Mouse (Mus musculus) stomach, embryonic 14.5 days (tissue): ENCODE results near the gene Boll. TPM values are rescaled to one million over a fixed set of nuclear protein-coding genes. Genes with fewer than 3 reads are reported as not detected.

Experiments
- ATAC-seq: fragments of 200-750 bp; cut with Nextera tagmentation; 2 replicates; pipeline ENCODE4 v1.8.0; 2017; ENCODE audit warnings: low read depth, moderate TSS enrichment; ENCODE audit not compliant: insufficient number of reproducible peaks, insufficient read depth, low FRiP score
- H3K27ac ChIP-seq: fragments of 300-500 bp; sonication (generic); 2 replicates; pipeline ENCODE4 v1.5.1; 2014; ENCODE audit warnings: mild to moderate bottlenecking, low read length, moderate library complexity, mixed read lengths
- H3K27me3 ChIP-seq: fragments of 300-500 bp; sonication (generic); 2 replicates; pipeline ENCODE4 v1.6.1; 2014; ENCODE audit warnings: low read length, control low read depth, mixed read lengths; ENCODE audit not compliant: control insufficient read depth, insufficient read depth
- H3K36me3 ChIP-seq: fragments of 300-500 bp; sonication (generic); 2 replicates; pipeline ENCODE4 v1.6.1; 2014; ENCODE audit warnings: mild to moderate bottlenecking, control low read depth, low read length, moderate library complexity, mixed read lengths; ENCODE audit not compliant: control insufficient read depth, insufficient read depth
- H3K4me1 ChIP-seq: fragments of 300-500 bp; sonication (generic); 2 replicates; pipeline ENCODE4 v1.6.1; 2014; ENCODE audit warnings: low read length, control low read depth, mixed read lengths; ENCODE audit not compliant: control insufficient read depth, insufficient read depth
- H3K4me2 ChIP-seq: fragments of 300-500 bp; sonication (generic); replicated peaks from 2 replicates; pipeline ENCODE4 v1.6.1; 2014; ENCODE audit warnings: low read depth, low read length, control low read depth
- H3K4me3 ChIP-seq: fragments of 300-500 bp; sonication (generic); 2 replicates; pipeline ENCODE4 v1.5.1; 2014; ENCODE audit warnings: low read depth, low read length, control low read depth
- H3K9ac ChIP-seq: fragments of 300-500 bp; sonication (generic); replicated peaks from 2 replicates; pipeline ENCODE4 v1.6.1; 2014; ENCODE audit warnings: low read depth, mild to moderate bottlenecking, control low read depth, low read length, moderate library complexity, mixed read lengths
- H3K9me3 ChIP-seq: fragments of 300-500 bp; sonication (generic); 2 replicates; pipeline ENCODE4 v1.6.1; 2016; ENCODE audit warnings: low read depth, low read length, control low read depth; ENCODE audit not compliant: control insufficient read depth
- WGBS: fragments of 180-500 bp; shearing (Covaris S2); extraction: QIAGEN DNeasy Blood & Tissue Kit; methylation state at CpG from one replicate; pipeline ENCODE4 v1.1.7; 2014; 5-methylcytosine and 5-hydroxymethylcytosine counted together
- polyA plus RNA-seq: library from polyadenylated mRNA; unstranded; fragments of >200 nt; fragmentation: Nextera tagmentation; extraction: Ambion mirVana; gene quantifications from 2 replicates; pipeline ENCODE4 v1.2.1, GENCODE M21; 2014

The Boll gene
- polyA plus RNA-seq, 1 experiment from 2014 or later = 0.38 TPM

GRCm38 (mm10) chr1:55221352-55221751 is 141.9 kb downstream of the Boll start:
- 68% methylated on average over 4 of the region's 4 CpGs for WGBS
- no peak overlapping the region for H3K27ac ChIP-seq

GRCm38 (mm10) chr1:55217191-55217590 is 146.1 kb downstream of the Boll start:
- Histone ChIP-seq H3K4me1 (0 out of 2 replicates have a peak, but pooled peaks cover 3% of the 10 kb centered on the region), H3K4me2 (no peak overlapping the region), H3K4me3 (no peak overlapping the region), H3K27me3 (no peaks in the 10 kb centered on the region), H3K9me3 (no peaks in the 10 kb centered on the region), H3K27ac (no peak overlapping the region), H3K36me3 (no peaks in the 10 kb centered on the region), H3K9ac (no peak overlapping the region)
- ATAC-seq = no peak
- 43% methylated on average over 2 of the region's 2 CpGs for WGBS

More at GRCm38 (mm10) chr1:55221352-55221751, 141.9 kb downstream of the Boll start:
- no peak for ATAC-seq
- Histone ChIP-seq H3K27me3 (no peaks in the 10 kb centered on the region), H3K4me1 (peaks cover 11% of the 10 kb centered on the region; the same call in 1 of the 2 replicates), H3K36me3 (no peaks in the 10 kb centered on the region), H3K9ac (no peak overlapping the region), H3K4me3 (no peak overlapping the region), H3K4me2 (no peak overlapping the region), H3K9me3 (no peaks in the 10 kb centered on the region)

DNA sequence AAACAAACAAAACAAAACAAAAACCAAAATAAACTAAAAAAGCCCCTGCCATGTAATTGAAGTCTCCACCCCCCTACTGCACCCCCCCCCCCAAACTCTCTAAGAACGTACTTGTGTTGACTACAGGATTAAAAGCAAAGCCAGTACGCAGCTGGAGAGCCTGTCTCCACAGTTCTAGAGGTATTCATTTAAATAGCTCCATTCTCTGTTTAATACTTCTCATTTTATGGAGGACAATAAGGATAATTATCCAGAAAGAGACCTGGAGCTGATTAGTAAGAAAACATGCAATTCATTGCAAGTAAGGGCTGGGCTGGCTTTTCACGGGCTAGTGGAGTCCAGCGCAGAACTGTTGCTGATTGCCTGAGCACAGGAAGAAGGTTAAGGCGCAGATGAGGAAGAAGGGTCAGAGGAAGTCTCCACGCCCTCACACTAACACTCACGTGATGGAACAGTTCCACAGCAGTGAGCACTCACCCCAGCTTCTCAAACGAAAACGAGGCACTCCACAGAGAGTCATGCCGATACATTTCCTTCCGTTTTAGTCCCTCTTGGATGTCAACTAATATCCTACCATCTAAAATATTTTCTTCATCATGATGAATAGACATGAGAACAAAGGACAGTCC is 148.0 kb downstream of the Boll start:
- H3K4me1 ChIP-seq = 0 out of 2 replicates have a peak, but pooled peaks cover 3% of the 10 kb centered on the region
- 69% methylated on average over 11 of the region's 11 CpGs for WGBS
- H3K27ac ChIP-seq = no peak overlapping the region
- no peak overlapping the region for H3K9ac ChIP-seq
- no peak overlapping the region for H3K4me3 ChIP-seq
- H3K27me3 ChIP-seq = no peaks in the 10 kb centered on the region
- no peaks in the 10 kb centered on the region for H3K9me3 ChIP-seq
- no peak overlapping the region for H3K4me2 ChIP-seq
- no peaks in the 10 kb centered on the region for H3K36me3 ChIP-seq
- no peak for ATAC-seq

GRCm38 (mm10) chr1:55213936-55214335 is 149.3 kb downstream of the Boll start:
- no peaks in the 10 kb centered on the region for H3K9me3 ChIP-seq
- 0 out of 2 replicates have a peak, but pooled peaks cover 4% of the 10 kb centered on the region for H3K4me1 ChIP-seq
- no peak overlapping the region for H3K27ac ChIP-seq
- no peaks in the 10 kb centered on the region for H3K36me3 ChIP-seq
- no peak overlapping the region for H3K4me3 ChIP-seq
- WGBS = 82% methylated on average over 6 of the region's 6 CpGs
- no peaks in the 10 kb centered on the region for H3K27me3 ChIP-seq
- H3K9ac ChIP-seq = no peak overlapping the region
- H3K4me2 ChIP-seq = no peak overlapping the region
- ATAC-seq = no peak

DNA sequence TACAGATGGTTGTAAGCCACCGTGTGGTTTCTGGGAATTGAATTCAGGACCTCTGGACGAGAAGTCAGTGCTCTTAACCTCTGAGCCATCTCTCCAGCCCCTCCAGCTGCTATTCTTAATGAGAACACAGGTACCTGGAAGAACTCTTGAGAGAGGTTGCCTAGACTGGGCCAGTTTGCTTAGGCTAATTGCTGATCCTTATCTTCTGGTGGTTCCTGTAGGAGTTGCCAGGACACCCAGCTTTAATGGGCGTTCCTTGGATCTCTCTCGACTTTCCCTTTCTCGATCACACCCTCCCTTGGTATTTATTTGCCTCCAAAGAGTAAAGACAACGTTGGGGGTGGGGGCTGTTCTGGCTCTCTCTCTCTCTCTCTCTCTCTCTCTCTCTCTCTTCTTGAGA is 149.8 kb downstream of the Boll start:
- Histone ChIP-seq H3K4me3 (no peak overlapping the region), H3K36me3 (no peaks in the 10 kb centered on the region), H3K27me3 (no peaks in the 10 kb centered on the region), H3K4me2 (no peak overlapping the region), H3K9ac (no peak overlapping the region), H3K4me1 (0 out of 2 replicates have a peak, but pooled peaks cover 4% of the 10 kb centered on the region), H3K9me3 (no peaks in the 10 kb centered on the region), H3K27ac (no peak overlapping the region)
- peak; percentile 31; the same call in 1 of the 2 replicates for ATAC-seq
- 38% methylated on average over 6 of the region's 6 CpGs for WGBS

DNA sequence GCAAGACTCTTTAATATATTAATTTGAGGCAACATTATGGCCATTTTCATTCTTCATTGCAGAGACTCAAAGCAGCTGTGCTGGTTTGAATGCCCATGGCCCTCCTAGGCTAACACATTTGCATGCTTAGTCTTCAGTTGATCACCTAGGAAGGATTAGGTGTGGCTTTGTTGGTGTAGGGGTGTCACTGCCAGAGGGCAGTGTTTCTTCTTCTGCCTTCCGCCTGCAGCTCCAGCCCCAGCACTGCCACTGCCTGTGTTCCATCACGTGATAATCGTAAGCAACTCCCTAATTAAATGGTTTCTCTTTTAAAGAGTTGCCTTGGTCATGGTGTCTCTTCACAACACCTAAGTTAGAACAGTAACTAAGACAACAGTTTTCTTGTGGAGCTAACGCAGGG is 150.5 kb downstream of the Boll start:
- H3K4me1 ChIP-seq = 0 out of 2 replicates have a peak, but pooled peaks cover 4% of the 10 kb centered on the region
- H3K27ac ChIP-seq = no peak overlapping the region
- 80% methylated on average over 4 of the region's 4 CpGs for WGBS
- no peak for ATAC-seq
- H3K36me3 ChIP-seq = no peaks in the 10 kb centered on the region
- H3K9me3 ChIP-seq = no peaks in the 10 kb centered on the region
- H3K4me2 ChIP-seq = no peak overlapping the region
- no peak overlapping the region for H3K9ac ChIP-seq
- no peak overlapping the region for H3K4me3 ChIP-seq
- no peaks in the 10 kb centered on the region for H3K27me3 ChIP-seq

- H3K4me1 ChIP-seq = 0 out of 2 replicates have a peak, but pooled peaks cover 4% of the 10 kb centered on the region
- H3K36me3 ChIP-seq = no peaks in the 10 kb centered on the region; the same call in 1 of the 2 replicates
- no peaks in the 10 kb centered on the region for H3K27me3 ChIP-seq
- H3K4me2 ChIP-seq = no peak overlapping the region
- H3K9ac ChIP-seq = no peak overlapping the region
- no peaks in the 10 kb centered on the region for H3K9me3 ChIP-seq
- no peak overlapping the region for H3K27ac ChIP-seq
- no peak for ATAC-seq
- 78% methylated on average over 8 of the region's 8 CpGs for WGBS
- no peak overlapping the region for H3K4me3 ChIP-seq
Measured at GRCm38 (mm10) chr1:55211081-55211480, 152.2 kb downstream of the Boll start.

DNA sequence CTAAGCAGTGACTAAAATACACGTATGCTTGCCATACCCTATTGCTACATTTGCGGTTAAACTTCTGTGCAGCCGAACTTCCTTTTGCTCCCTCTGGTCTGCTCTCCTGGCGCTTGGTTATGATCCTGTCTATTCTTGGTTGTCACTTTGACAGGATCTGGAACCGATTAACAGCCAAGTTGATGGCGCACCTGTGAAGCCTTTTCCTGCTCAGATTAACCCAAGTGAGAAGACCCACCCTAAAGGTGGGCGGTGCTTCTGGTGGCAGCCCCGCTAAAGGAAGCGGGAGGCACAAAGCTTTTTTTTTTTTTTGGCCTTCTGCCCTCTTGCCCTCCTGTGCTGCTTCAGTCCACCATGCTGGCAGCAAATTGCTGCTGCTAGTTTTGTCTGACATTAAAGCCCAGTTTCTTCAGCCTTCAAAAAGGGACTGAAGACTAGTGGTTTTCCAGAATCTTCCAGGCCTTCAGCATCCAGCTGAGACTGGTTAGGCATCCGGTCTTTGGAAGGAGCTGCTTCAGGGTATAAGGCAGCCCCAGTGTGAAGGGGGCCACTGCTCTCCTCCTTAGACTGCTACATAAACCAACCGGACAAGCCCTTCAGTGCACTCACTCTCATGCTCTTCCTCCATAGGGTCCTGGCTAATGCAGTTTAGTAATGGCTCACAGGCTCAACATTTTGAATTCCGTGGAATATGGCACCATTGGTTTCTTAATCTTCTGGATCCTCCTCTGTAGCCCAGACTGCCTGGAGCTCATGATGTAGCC is 152.9 kb downstream of the Boll start:
- Histone ChIP-seq H3K4me3 (no peak overlapping the region), H3K27ac (no peak overlapping the region), H3K4me1 (0 out of 2 replicates have a peak, but pooled peaks cover 4% of the 10 kb centered on the region), H3K9ac (no peak overlapping the region), H3K36me3 (no peaks in the 10 kb centered on the region; the same call in 1 of the 2 replicates), H3K4me2 (no peak overlapping the region), H3K9me3 (no peaks in the 10 kb centered on the region), H3K27me3 (no peaks in the 10 kb centered on the region)
- WGBS = 53% methylated on average over 12 of the region's 12 CpGs
- no peak for ATAC-seq
